Mouse (Mus musculus): ENCODE data around the gene Ccl3. TPM values are rescaled to one million over a fixed set of nuclear protein-coding genes. Genes with fewer than 3 reads are reported as not detected.

Gene Ccl3
- polyA plus RNA-seq (2015; fragmentation: Nextera tagmentation; extraction: Ambion mirVana), result 0.96 and 1.1 TPM in 2 replicates

DNA sequence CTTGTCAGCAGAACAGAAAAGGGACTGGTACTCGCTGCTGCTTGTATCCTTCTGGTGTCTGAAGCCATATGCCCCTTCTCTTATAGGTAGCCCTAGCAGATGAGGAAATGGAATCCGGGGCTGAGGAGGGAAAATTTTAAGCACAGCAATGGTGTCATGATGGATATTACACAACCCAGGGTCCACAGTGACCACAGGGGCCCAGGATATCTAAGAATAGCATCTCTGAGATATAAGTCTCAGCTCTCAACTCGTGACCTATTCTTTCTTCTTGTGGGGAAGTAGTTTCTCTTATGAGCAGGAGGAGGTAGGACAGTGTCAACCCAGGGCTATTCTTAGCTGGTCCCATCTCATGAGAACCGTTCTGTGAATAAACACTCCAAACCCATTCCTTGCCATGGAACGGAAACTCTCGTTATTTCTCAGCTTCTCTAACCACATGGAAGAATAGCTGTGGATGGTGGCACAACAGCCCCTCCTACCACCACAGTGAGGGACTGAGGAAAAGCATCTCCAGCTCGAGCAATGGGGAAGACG, at the start of gene Ccl3:
Ccl3 (minus strand) TSS at position 51 of the 537 bp plus-strand sequence.
- no peaks in the 10 kb centered on the region for H3K9me3 ChIP-seq (replicated peaks)
- H3K4me1 ChIP-seq, result no peaks in the 10 kb centered on the region
- no peaks in the 10 kb centered on the region for H3K27me3 ChIP-seq
- H3K4me2 ChIP-seq (replicated peaks), result no peak within 1 kb of the TSS
- H3K9ac ChIP-seq, result no peak within 1 kb of the TSS
- H3K4me3 ChIP-seq (replicated peaks), result no peak within 1 kb of the TSS
- ATAC-seq (ENCODE audit: insufficient number of reproducible peaks, low FRiP score, low TSS enrichment, low read depth), result no peak
- WGBS, result 78% methylated on average over 8 of the region's 8 CpGs
- no peaks in the 10 kb centered on the region for H3K36me3 ChIP-seq
- no peak within 1 kb of the TSS for H3K27ac ChIP-seq (replicated peaks)

DNA sequence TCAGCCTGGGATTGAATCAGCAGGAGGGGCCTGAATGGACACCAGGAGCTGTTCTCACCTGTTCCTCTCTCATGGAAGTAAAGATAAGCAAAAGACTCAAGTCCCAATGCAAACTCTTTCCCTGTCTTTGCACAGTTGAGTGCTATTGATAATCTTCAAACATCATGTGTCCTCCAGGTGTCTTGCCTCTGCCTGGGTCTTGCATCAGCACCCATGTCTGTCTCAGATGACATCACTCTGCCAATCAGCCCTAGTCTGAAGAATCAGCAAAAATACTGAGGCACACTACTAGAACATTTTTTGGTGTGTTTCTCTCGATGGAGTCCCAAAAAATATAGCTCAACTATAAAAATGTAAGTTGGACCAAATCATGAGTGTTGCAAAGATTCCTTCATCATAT, 42.9 kb upstream of the Ccl3 start:
- Histone ChIP-seq H3K9me3 (replicated peaks) (no peaks in the 10 kb centered on the region), H3K4me1 (no peaks in the 10 kb centered on the region), H3K9ac (no peak overlapping the region), H3K27me3 (no peaks in the 10 kb centered on the region), H3K4me3 (replicated peaks) (no peak overlapping the region), H3K27ac (replicated peaks) (no peak overlapping the region), H3K36me3 (no peaks in the 10 kb centered on the region), H3K4me2 (replicated peaks) (no peak overlapping the region)
- WGBS, result 67% methylated on average over 1 of the region's 1 CpGs
- ATAC-seq (ENCODE audit: insufficient number of reproducible peaks, low FRiP score, low TSS enrichment, low read depth), result no peak

DNA sequence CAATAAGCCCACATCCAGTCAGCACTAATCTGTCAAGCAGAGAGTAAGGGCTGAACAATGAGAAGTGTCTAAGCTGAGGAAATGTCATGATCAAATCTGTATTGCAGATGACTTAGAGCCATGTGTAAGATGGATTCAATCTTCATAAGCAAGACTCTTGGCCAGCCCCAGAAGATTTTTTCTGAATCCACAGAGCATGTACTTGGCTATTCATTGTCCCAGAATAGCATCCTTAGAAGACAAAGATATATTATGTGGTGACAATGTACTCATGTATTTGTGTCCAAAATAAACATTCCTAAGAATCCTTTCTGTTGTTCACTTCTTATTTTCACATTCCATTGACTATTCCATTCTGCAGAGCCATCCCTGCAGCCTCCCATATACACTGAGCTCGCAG, 40.8 kb upstream of the Ccl3 start:
- Histone ChIP-seq H3K9ac (no peak overlapping the region), H3K27ac (replicated peaks) (no peak overlapping the region), H3K4me1 (no peaks in the 10 kb centered on the region), H3K27me3 (no peaks in the 10 kb centered on the region), H3K4me2 (replicated peaks) (no peak overlapping the region), H3K9me3 (replicated peaks) (no peaks in the 10 kb centered on the region), H3K36me3 (no peaks in the 10 kb centered on the region), H3K4me3 (replicated peaks) (no peak overlapping the region)
- ATAC-seq (ENCODE audit: insufficient number of reproducible peaks, low FRiP score, low TSS enrichment, low read depth), result no peak
- WGBS, result 81% methylated on average over 1 of the region's 1 CpGs

DNA sequence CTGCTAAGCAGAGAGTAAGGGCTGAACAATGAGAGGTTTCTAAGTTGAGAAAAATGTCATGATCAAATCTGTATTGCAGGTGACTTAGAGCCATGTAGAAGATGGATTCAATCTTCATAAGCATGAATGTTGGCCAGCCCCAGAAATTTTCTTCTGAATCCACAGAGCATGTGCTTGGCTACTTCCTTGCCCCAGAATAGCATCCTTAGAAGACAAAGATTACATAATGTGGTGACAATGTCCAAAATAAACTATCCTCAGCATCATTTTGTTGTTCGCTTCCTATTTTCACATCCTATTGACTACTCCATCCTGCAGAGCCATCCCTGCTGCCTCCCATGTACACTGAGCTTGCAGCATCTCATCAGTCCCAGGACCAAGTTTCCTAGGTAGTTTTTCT, 26.5 kb upstream of the Ccl3 start:
- no peak overlapping the region for H3K27ac ChIP-seq (replicated peaks)
- no peak overlapping the region for H3K4me3 ChIP-seq (replicated peaks)
- no peak overlapping the region for H3K9ac ChIP-seq
- no peaks in the 10 kb centered on the region for H3K27me3 ChIP-seq
- H3K4me1 ChIP-seq, result no peaks in the 10 kb centered on the region
- no peaks in the 10 kb centered on the region for H3K36me3 ChIP-seq
- H3K9me3 ChIP-seq (replicated peaks), result no peaks in the 10 kb centered on the region
- 84% methylated on average over 1 of the region's 1 CpGs for WGBS
- no peak overlapping the region for H3K4me2 ChIP-seq (replicated peaks)
- ATAC-seq (ENCODE audit: insufficient number of reproducible peaks, low FRiP score, low TSS enrichment, low read depth), result no peak

DNA sequence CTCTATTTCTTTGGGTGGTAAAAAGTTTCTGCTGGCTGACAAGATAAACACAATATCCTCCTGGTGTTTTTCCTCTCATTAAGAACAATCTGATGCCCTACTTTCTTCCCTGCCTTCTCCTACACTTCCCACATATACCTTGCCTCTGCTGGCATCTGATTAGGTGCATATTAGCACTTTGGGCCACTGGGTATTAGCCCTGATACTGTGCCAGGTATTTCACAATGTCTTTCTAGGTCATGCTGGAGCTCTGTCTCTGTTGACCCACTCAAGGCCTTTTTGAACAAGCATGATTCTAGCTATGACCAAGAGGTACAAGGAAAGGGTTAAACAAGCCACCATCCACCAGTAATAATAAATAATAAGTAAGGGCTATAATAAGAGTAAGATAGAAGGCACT, 22.6 kb upstream of the Ccl3 start:
- no peaks in the 10 kb centered on the region for H3K4me1 ChIP-seq
- no peak overlapping the region for H3K4me2 ChIP-seq (replicated peaks)
- H3K4me3 ChIP-seq (replicated peaks), result no peak overlapping the region
- no peak overlapping the region for H3K27ac ChIP-seq (replicated peaks)
- H3K27me3 ChIP-seq, result no peaks in the 10 kb centered on the region
- H3K9me3 ChIP-seq (replicated peaks), result no peaks in the 10 kb centered on the region
- H3K9ac ChIP-seq, result no peak overlapping the region
- no peaks in the 10 kb centered on the region for H3K36me3 ChIP-seq
- ATAC-seq (ENCODE audit: insufficient number of reproducible peaks, low FRiP score, low TSS enrichment, low read depth), result no peak

DNA sequence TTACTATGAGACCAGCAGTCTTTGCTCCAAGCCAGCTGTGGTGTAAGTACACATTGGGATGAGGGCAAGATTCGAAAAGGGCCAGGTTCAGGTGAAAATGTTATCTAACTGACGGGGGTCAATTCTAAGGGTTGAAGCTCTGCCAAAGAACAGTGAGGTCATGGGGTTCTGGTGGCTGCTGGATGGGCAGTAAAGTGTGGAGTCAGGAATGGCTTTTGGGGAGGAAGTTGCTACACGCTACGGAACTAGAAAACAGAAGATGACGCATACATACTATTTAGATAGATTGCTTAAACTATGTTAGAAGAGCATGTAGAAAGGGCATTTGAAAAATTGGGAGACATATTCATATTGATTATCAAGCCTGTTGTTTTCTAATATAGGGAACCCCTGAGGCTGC, 14.4 kb upstream of the Ccl3 start:
- H3K9me3 ChIP-seq (replicated peaks), result no peaks in the 10 kb centered on the region
- no peak for ATAC-seq (ENCODE audit: insufficient number of reproducible peaks, low FRiP score, low TSS enrichment, low read depth)
- 84% methylated on average over 5 of the region's 5 CpGs for WGBS

DNA sequence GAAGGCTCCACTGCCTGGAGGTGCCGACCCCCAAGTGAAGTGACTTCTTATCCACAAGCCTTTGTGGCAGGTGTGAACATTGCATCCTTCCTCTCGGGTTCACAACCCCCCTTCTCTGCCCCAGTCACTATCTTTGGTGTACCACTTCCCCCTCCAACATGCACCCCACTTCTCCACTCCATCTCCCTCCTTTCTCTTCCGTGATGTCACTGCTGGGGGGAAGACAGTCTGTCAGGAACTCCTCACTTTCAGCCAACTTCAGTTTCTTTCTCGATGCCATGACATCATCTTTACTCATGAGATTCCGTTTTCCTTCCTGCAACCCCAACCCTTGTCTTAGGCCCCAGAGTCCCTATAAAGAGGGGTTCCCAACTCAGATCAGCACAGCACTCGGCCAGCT, 13.0 kb upstream of the Ccl3 start, which contains the start of gene Ccl4:
Ccl4 (plus strand) TSS at position 381 of the 400 bp plus-strand sequence.
- Histone ChIP-seq H3K4me3 (replicated peaks) (no peak within 1 kb of the TSS), H3K9ac (no peak within 1 kb of the TSS), H3K27me3 (no peaks in the 10 kb centered on the region), H3K27ac (replicated peaks) (no peak within 1 kb of the TSS), H3K4me1 (no peaks in the 10 kb centered on the region), H3K9me3 (replicated peaks) (no peaks in the 10 kb centered on the region), H3K4me2 (replicated peaks) (no peak within 1 kb of the TSS), H3K36me3 (no peaks in the 10 kb centered on the region)
- no peak for ATAC-seq (ENCODE audit: insufficient number of reproducible peaks, low FRiP score, low TSS enrichment, low read depth)
- 77% methylated on average over 6 of the region's 6 CpGs for WGBS

More for the DNA sequence above, 14.4 kb upstream of the Ccl3 start:
- Histone ChIP-seq H3K4me3 (replicated peaks) (no peak overlapping the region), H3K9ac (no peak overlapping the region), H3K27me3 (no peaks in the 10 kb centered on the region), H3K36me3 (no peaks in the 10 kb centered on the region), H3K4me1 (no peaks in the 10 kb centered on the region), H3K27ac (replicated peaks) (no peak overlapping the region), H3K4me2 (replicated peaks) (no peak overlapping the region)

DNA sequence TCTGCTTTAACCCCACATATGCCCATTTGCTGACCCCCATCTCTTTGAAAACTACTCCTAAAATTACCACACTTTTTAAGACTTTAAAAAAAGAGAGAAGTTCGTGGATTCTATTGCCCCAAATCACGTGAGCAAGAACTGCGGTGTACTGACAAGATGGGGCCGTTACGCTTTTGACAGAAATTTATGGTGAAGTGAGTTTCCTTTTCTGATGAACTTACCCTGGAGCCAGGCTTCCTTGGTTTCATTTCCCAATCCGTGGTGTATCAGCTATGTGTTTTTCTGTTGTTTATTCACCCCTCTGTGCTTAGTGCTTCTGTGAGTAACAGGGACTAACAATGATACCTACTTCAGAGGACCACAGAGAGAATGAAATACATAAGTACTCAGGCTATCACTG, 9.6 kb upstream of the Ccl3 start:
- H3K27me3 ChIP-seq, result no peaks in the 10 kb centered on the region
- H3K4me1 ChIP-seq, result no peaks in the 10 kb centered on the region
- H3K4me3 ChIP-seq (replicated peaks), result no peak overlapping the region
- no peaks in the 10 kb centered on the region for H3K36me3 ChIP-seq
- no peak for ATAC-seq (ENCODE audit: insufficient number of reproducible peaks, low FRiP score, low TSS enrichment, low read depth)
- no peak overlapping the region for H3K9ac ChIP-seq
- 62% methylated on average over 6 of the region's 6 CpGs for WGBS
- no peaks in the 10 kb centered on the region for H3K9me3 ChIP-seq (replicated peaks)
- H3K4me2 ChIP-seq (replicated peaks), result no peak overlapping the region
- H3K27ac ChIP-seq (replicated peaks), result no peak overlapping the region

DNA sequence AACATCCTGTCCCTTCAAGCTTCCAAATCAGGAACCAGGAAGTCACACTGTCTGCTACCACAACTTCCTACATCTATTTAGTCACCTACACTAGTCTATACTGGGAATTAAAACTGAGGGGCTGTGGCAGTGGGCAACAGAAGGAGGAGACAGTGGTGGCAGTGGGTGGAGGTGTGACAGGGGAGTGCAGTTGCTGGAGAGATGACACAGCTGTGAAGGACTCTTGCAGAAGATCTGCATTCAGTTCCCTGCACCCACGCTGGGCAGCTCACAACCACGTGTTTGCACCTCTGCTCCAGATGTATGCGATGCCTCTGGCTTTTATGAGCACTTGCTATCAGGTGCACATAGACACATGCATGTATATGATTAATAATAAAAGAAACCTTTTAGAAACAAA, 8.4 kb upstream of the Ccl3 start:
- H3K36me3 ChIP-seq, result no peaks in the 10 kb centered on the region
- 78% methylated on average over 3 of the region's 3 CpGs for WGBS
- ATAC-seq (ENCODE audit: insufficient number of reproducible peaks, low FRiP score, low TSS enrichment, low read depth), result no peak

DNA sequence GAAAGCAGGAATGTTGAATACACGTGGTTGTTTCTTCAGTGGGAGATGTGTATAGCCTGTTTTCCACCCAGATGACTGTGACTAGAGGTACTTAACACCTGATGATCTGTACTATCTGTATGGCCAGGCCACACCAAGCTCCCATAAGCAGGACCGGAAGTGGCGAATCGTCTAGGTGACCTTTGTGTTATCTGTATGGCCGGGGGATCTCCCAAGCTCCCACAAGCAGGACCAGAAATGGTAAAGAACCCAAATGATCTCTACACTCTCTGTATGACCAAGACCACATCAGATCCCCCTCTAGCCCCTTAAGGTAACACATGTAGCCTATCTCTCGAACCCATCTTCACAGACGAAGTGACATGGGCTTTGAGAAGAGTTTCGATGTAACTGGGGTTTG, 5.5 kb upstream of the Ccl3 start:
- Histone ChIP-seq H3K4me1 (no peaks in the 10 kb centered on the region), H3K27ac (replicated peaks) (no peak overlapping the region), H3K4me2 (replicated peaks) (no peak overlapping the region), H3K27me3 (no peaks in the 10 kb centered on the region), H3K4me3 (replicated peaks) (no peak overlapping the region), H3K36me3 (no peaks in the 10 kb centered on the region), H3K9me3 (replicated peaks) (no peaks in the 10 kb centered on the region), H3K9ac (no peak overlapping the region)
- no peak for ATAC-seq (ENCODE audit: insufficient number of reproducible peaks, low FRiP score, low TSS enrichment, low read depth)
- 84% methylated on average over 8 of the region's 8 CpGs for WGBS

More for the DNA sequence above, 8.4 kb upstream of the Ccl3 start:
- H3K4me3 ChIP-seq (replicated peaks), result no peak overlapping the region
- H3K27me3 ChIP-seq, result no peaks in the 10 kb centered on the region
- H3K4me1 ChIP-seq, result no peaks in the 10 kb centered on the region
- H3K4me2 ChIP-seq (replicated peaks), result no peak overlapping the region
- no peak overlapping the region for H3K27ac ChIP-seq (replicated peaks)
- no peaks in the 10 kb centered on the region for H3K9me3 ChIP-seq (replicated peaks)
- H3K9ac ChIP-seq, result no peak overlapping the region

DNA sequence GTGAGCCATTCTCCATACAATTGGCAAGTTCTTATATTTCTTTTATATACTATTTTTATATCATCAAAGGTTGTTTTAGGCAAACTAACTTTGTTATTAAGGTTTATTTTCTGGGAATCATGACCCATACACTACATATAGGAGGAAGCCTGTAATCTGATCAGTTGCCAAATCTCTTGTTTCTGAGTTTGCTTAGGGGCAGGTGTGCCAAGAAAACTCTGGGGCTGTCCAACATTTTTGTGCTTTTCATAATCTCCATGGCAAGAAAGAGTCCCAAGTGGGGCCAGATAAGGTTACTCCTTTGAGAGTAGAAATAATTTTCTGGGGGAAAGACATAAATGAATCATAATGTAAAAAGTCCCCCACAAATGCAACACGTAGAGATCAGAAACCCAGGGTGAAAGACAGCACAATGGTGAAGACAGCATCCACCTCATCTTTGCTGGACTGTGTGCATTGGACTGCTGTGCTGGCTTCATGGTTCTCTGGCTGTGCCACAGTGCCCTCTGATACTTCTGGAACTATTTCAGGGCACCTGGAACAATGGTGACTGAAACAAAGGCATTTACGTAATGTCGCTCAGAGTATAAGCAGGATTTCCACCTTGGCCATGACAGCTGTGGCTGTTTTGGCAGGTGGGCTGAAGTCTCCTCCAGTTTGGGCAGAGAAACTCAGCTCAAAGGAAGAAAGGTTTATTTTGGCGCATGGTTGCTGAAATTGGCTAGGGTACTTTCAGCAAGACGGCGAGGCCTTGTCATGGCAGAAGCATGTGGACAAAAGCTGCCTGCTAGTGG, 2.6 kb downstream of the Ccl3 start:
- Histone ChIP-seq H3K4me3 (replicated peaks) (no peak overlapping the region), H3K4me2 (replicated peaks) (no peak overlapping the region), H3K9me3 (replicated peaks) (no peaks in the 10 kb centered on the region), H3K36me3 (no peaks in the 10 kb centered on the region), H3K4me1 (no peaks in the 10 kb centered on the region), H3K27me3 (no peaks in the 10 kb centered on the region), H3K9ac (no peak overlapping the region), H3K27ac (replicated peaks) (no peak overlapping the region)
- no peak for ATAC-seq (ENCODE audit: insufficient number of reproducible peaks, low FRiP score, low TSS enrichment, low read depth)
- WGBS, result 82% methylated on average over 6 of the region's 6 CpGs

DNA sequence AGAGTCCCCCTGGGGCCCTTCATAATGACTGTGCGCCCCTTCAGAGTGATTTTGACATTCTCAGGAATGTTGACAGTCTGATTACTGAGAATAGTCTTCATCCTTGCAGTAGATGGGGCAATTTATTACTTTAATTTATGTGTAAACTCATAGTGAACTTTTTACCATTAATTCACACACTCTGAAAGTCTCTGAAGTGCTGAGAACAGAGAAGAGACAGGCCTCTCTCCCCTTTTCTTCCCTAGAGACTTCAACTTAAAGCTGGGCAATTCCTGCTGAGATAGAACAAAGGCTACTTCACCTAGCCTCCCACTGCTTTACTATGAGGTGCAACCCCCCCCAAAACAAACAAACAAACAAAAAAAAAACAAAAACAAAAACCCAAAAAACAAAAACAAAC, 3.6 kb downstream of the Ccl3 start, which contains the start of gene Rpl9-ps1:
Rpl9-ps1 (minus strand) TSS at position 101 of the 400 bp plus-strand sequence.
- H3K27ac ChIP-seq (replicated peaks), result no peak within 1 kb of the TSS
- no peak for ATAC-seq (ENCODE audit: insufficient number of reproducible peaks, low FRiP score, low TSS enrichment, low read depth)
- H3K4me2 ChIP-seq (replicated peaks), result no peak within 1 kb of the TSS
- no peaks in the 10 kb centered on the region for H3K9me3 ChIP-seq (replicated peaks)
- 91% methylated on average over 1 of the region's 1 CpGs for WGBS
- H3K27me3 ChIP-seq, result no peaks in the 10 kb centered on the region
- no peaks in the 10 kb centered on the region for H3K36me3 ChIP-seq
- H3K4me1 ChIP-seq, result no peaks in the 10 kb centered on the region
- no peak within 1 kb of the TSS for H3K9ac ChIP-seq
- no peak within 1 kb of the TSS for H3K4me3 ChIP-seq (replicated peaks)

Data from embryonic facial prominence, embryonic 15.5 days (tissue).